26 mouse cellular contexts compared by ENCODE assay signal in genomic region chr14:61835729-61836128, GRCm38 (mm10).
A peak's percentile ranks its signal among the peaks of the same experiment; 100 is the strongest.
DNase-seq lines count a peak whose midpoint lies in the region; ATAC-seq and TF ChIP-seq lines count a peak whose summit lies in the region.
"Had no signal": no experiment of that assay in that cellular context is flagged by ENCODE, and none has a peak within 500 bp of the region (broad histone marks: within the 10 kb centered on the region; RNA-seq: fewer than 3 reads in every experiment).

No protein-coding gene starts in this region.

- peaks cover 6% of the 10 kb centered on the region; the same call in 1 of the 2 replicates for H3K4me1 ChIP-seq in kidney, embryonic 16.5 days (ENCODE audit: insufficient read depth, low read length)
- no peaks in the 10 kb centered on the region for H3K4me1 ChIP-seq in lung, postnatal 0 days (ENCODE audit: insufficient read depth, low read depth, low read length)
- H3K4me1 ChIP-seq in limb, embryonic 12.5 days (replicated peaks), result peaks cover 27% of the 10 kb centered on the region
- H3K4me1 ChIP-seq: hindbrain, embryonic 10.5 days; hindbrain, embryonic 15.5 days; liver, embryonic 15.5 days; neural tube, embryonic 12.5 days had no signal

- no peaks in the 10 kb centered on the region for H3K27me3 ChIP-seq in kidney, embryonic 16.5 days (ENCODE audit: insufficient read depth, low read length)
- no peaks in the 10 kb centered on the region for H3K27me3 ChIP-seq in lung, postnatal 0 days (replicated peaks; ENCODE audit: insufficient read depth, low read length)
- H3K27me3 ChIP-seq in limb, embryonic 12.5 days, result no peaks in the 10 kb centered on the region
- H3K27me3 ChIP-seq: embryonic facial prominence, embryonic 15.5 days; forebrain, embryonic 13.5 days; hindbrain, embryonic 15.5 days; limb, embryonic 15.5 days; liver, embryonic 15.5 days; neural tube, embryonic 12.5 days had no signal

- H3K9me3 ChIP-seq in kidney, embryonic 16.5 days (ENCODE audit: low read length), result no peaks in the 10 kb centered on the region
- H3K9me3 ChIP-seq in lung, postnatal 0 days (ENCODE audit: low read length), result no peaks in the 10 kb centered on the region
- H3K9me3 ChIP-seq in limb, embryonic 12.5 days, result no peaks in the 10 kb centered on the region
- H3K9me3 ChIP-seq: embryonic facial prominence, embryonic 10.5 days; embryonic facial prominence, embryonic 15.5 days; forebrain, embryonic 13.5 days; hindbrain, embryonic 10.5 days; hindbrain, embryonic 15.5 days; limb, embryonic 15.5 days; liver, embryonic 15.5 days; neural tube, embryonic 12.5 days had no signal

- WGBS in kidney, embryonic 16.5 days, result 26% methylated on average over 6 of the region's 6 CpGs
- 17% methylated on average over 6 of the region's 6 CpGs for WGBS in lung, postnatal 0 days
- WGBS in limb, embryonic 12.5 days, result 14% methylated on average over 6 of the region's 6 CpGs

- no peak for DNase-seq in kidney, postnatal 14 days
- peak; percentile 42 for DNase-seq in lung, postnatal 0 days (ENCODE audit: low spot score)
- no peak for DNase-seq in lung, adult 18-20 months
- DNase-seq in lung, postnatal 36 days, result peak; percentile 23
- no peak for DNase-seq in adipocyte (ENCODE audit: low spot score)
- DNase-seq: adrenal gland, postnatal 25 days; cerebellum, adult 11-12 months; cerebellum, adult 9-11 months; gastrocnemius, postnatal 10 days; heart, postnatal 14 days; kidney, adult 18-20 months; layer of hippocampus, postnatal 36 days had no signal

- no peak for TF ChIP-seq CTCF in lung, postnatal 0 days (IDR thresholded peaks at IDR 0.05)

- peak; percentile 51; the same call in 1 of the 2 replicates for TF ChIP-seq EP300 in lung, postnatal 0 days (IDR thresholded peaks at IDR 0.05)

- no peaks in the 10 kb centered on the region for H3K36me3 ChIP-seq in kidney, embryonic 16.5 days (ENCODE audit: insufficient read depth, low read length)
- H3K36me3 ChIP-seq in lung, postnatal 0 days (ENCODE audit: insufficient read depth, low read length), result no peaks in the 10 kb centered on the region
- no peaks in the 10 kb centered on the region for H3K36me3 ChIP-seq in limb, embryonic 12.5 days
- H3K36me3 ChIP-seq: embryonic facial prominence, embryonic 10.5 days; embryonic facial prominence, embryonic 15.5 days; hindbrain, embryonic 10.5 days; hindbrain, embryonic 15.5 days; limb, embryonic 15.5 days; liver, embryonic 15.5 days; neural tube, embryonic 12.5 days had no signal

- peak overlapping the region; percentile 74 for H3K27ac ChIP-seq in kidney, embryonic 16.5 days (ENCODE audit: low read length)
- H3K27ac ChIP-seq in lung, postnatal 0 days (ENCODE audit: low read length), result 0 out of 2 replicates have a peak overlapping the region, but pooled peaks have one; percentile 11
- no peak overlapping the region for H3K27ac ChIP-seq in limb, embryonic 12.5 days
- H3K27ac ChIP-seq: embryonic facial prominence, embryonic 10.5 days; embryonic facial prominence, embryonic 15.5 days; forebrain, embryonic 13.5 days; hindbrain, embryonic 10.5 days; hindbrain, embryonic 15.5 days; limb, embryonic 15.5 days; liver, embryonic 15.5 days; neural tube, embryonic 12.5 days had no signal

- peak; percentile 65 for ATAC-seq in kidney, embryonic 16.5 days (ENCODE audit: low FRiP score, low TSS enrichment)
- ATAC-seq in lung, postnatal 0 days, result peak; percentile 17; the same call in 1 of the 2 replicates
- 0 out of 2 replicates have a peak, but pooled peaks have one; percentile 10 for ATAC-seq in limb, embryonic 12.5 days (ENCODE audit: insufficient number of reproducible peaks, insufficient read depth, low FRiP score, low TSS enrichment, low read depth)
- no peak for ATAC-seq in erythroid progenitor cell, adult 5-6 weeks (replicated peaks; ENCODE audit: low FRiP score, poor library complexity, severe bottlenecking)
- ATAC-seq: CD4-positive, CD25-positive, alpha-beta regulatory T cell, adult 4 months; forebrain, embryonic 13.5 days; midbrain, embryonic 16.5 days had no signal

- no peak overlapping the region for H3K4me2 ChIP-seq in kidney, embryonic 16.5 days (replicated peaks; ENCODE audit: low read depth, low read length)
- H3K4me2 ChIP-seq in lung, postnatal 0 days (replicated peaks; ENCODE audit: low read depth, low read length), result no peak overlapping the region
- peak overlapping the region; percentile 27 for H3K4me2 ChIP-seq in limb, embryonic 12.5 days
- H3K4me2 ChIP-seq: embryonic facial prominence, embryonic 15.5 days; forebrain, embryonic 13.5 days; hindbrain, embryonic 15.5 days; limb, embryonic 15.5 days; liver, embryonic 15.5 days; midbrain, embryonic 11.5 days; neural tube, embryonic 12.5 days had no signal

- no peak overlapping the region for H3K9ac ChIP-seq in kidney, embryonic 16.5 days (replicated peaks; ENCODE audit: low read length)
- H3K9ac ChIP-seq in lung, postnatal 0 days (replicated peaks; ENCODE audit: low read depth), result no peak overlapping the region
- no peak overlapping the region for H3K9ac ChIP-seq in limb, embryonic 12.5 days (replicated peaks)
- H3K9ac ChIP-seq: embryonic facial prominence, embryonic 15.5 days; forebrain, embryonic 13.5 days; hindbrain, embryonic 15.5 days; limb, embryonic 15.5 days; liver, embryonic 15.5 days; neural tube, embryonic 12.5 days had no signal

- H3K4me3 ChIP-seq in kidney, embryonic 16.5 days (ENCODE audit: low read length), result no peak overlapping the region
- no peak overlapping the region for H3K4me3 ChIP-seq in lung, postnatal 0 days (ENCODE audit: low read depth, low read length)
- no peak overlapping the region for H3K4me3 ChIP-seq in limb, embryonic 12.5 days (replicated peaks)
- H3K4me3 ChIP-seq: embryonic facial prominence, embryonic 10.5 days; embryonic facial prominence, embryonic 15.5 days; forebrain, embryonic 13.5 days; hindbrain, embryonic 10.5 days; hindbrain, embryonic 15.5 days; limb, embryonic 15.5 days; liver, embryonic 15.5 days; neural tube, embryonic 12.5 days had no signal

Comparison
In these comparisons a context has a peak if more than half of its experiments do, and no peak if none do; other contexts are left out.
1. DNase-seq: peak in lung, postnatal 0 days (single experiment) and lung, postnatal 36 days (single experiment); none in kidney, postnatal 14 days (single experiment), lung, adult 18-20 months (0 of 2) and adipocyte (single experiment).